Mouse (Mus musculus) kidney, embryonic 16.5 days (tissue): Measurements from ENCODE around the gene Prss16. TPM values are rescaled to one million over a fixed set of nuclear protein-coding genes. Genes with fewer than 3 reads are reported as not detected.

Source experiments
- ATAC-seq: fragments of 200-750 bp; cut with Nextera tagmentation; 2 replicates; pipeline ENCODE4 v1.8.0; 2017; ENCODE audit warnings: moderate TSS enrichment; ENCODE audit not compliant: low FRiP score, low TSS enrichment
- H3K27ac ChIP-seq: fragments of 300-500 bp; sonication (generic); 2 replicates; pipeline ENCODE4 v1.5.1; 2014; ENCODE audit warnings: low read length
- H3K27me3 ChIP-seq: fragments of 300-500 bp; sonication (generic); 2 replicates; pipeline ENCODE4 v1.6.1; 2014; ENCODE audit warnings: low read length, control low read depth, mixed read lengths; ENCODE audit not compliant: insufficient read depth
- H3K36me3 ChIP-seq: fragments of 300-500 bp; sonication (generic); 2 replicates; pipeline ENCODE4 v1.6.1; 2014; ENCODE audit warnings: low read length, control low read depth, mixed read lengths; ENCODE audit not compliant: insufficient read depth
- H3K4me1 ChIP-seq: fragments of 300-500 bp; sonication (generic); 2 replicates; pipeline ENCODE4 v1.6.1; 2014; ENCODE audit warnings: low read length, control low read depth, mixed read lengths; ENCODE audit not compliant: insufficient read depth
- H3K4me2 ChIP-seq: fragments of 300-500 bp; sonication (generic); replicated peaks from 2 replicates; pipeline ENCODE4 v1.6.1; 2014; ENCODE audit warnings: low read depth, low read length
- H3K4me3 ChIP-seq: fragments of 300-500 bp; sonication (generic); 2 replicates; pipeline ENCODE4 v1.5.1; 2014; ENCODE audit warnings: mild to moderate bottlenecking, low read length
- H3K9ac ChIP-seq: fragments of 300-500 bp; sonication (generic); replicated peaks from 2 replicates; pipeline ENCODE4 v1.6.1; 2014; ENCODE audit warnings: low read length
- H3K9me3 ChIP-seq: fragments of 300-500 bp; sonication (generic); 2 replicates; pipeline ENCODE4 v1.6.1; 2016; ENCODE audit warnings: low read length, control low read depth
- WGBS: fragments of 180-500 bp; shearing (Covaris S2); extraction: QIAGEN DNeasy Blood & Tissue Kit; methylation state at CpG from one replicate; pipeline ENCODE4 v1.1.7; 2014; 5-methylcytosine and 5-hydroxymethylcytosine counted together
- polyA plus RNA-seq: library from polyadenylated mRNA; unstranded; fragments of >200 nt; fragmentation: Nextera tagmentation; extraction: Ambion mirVana; gene quantifications from 2 replicates; pipeline ENCODE4 v1.2.1, GENCODE M21; 2015

Gene Prss16
- polyA plus RNA-seq, 1 experiment from 2014 or later = 0.97 TPM

DNA sequence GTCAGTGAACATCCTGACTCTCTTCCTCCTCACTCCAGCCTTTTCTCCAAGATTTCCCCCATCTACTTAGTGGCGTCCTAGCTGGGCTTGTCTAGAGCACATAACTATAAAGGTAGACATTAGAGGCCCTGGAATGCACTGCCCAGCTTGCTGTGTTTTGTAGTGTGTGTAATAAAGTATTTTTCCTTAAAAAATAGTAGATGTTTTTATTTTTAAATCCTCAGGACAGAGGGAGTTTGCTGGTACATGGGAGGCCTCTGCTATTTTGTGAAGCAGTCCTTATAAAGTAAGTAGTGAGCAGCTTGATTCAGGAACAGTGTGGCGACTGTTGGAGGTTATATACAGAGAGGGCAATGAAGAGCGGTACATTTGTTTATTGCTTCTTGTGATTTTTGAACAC lies 835 bp downstream of the Prss16 start:
- no peak overlapping the region for H3K9ac ChIP-seq
- WGBS = 78% methylated on average over 3 of the region's 3 CpGs
- peaks cover 14% of the 10 kb centered on the region for H3K4me1 ChIP-seq
- no peak overlapping the region for H3K27ac ChIP-seq
- no peak overlapping the region for H3K4me2 ChIP-seq
- no peaks in the 10 kb centered on the region for H3K9me3 ChIP-seq
- no peak overlapping the region for H3K4me3 ChIP-seq
- H3K27me3 ChIP-seq = peaks cover 94% of the 10 kb centered on the region
- ATAC-seq = no peak
- H3K36me3 ChIP-seq = no peaks in the 10 kb centered on the region

DNA sequence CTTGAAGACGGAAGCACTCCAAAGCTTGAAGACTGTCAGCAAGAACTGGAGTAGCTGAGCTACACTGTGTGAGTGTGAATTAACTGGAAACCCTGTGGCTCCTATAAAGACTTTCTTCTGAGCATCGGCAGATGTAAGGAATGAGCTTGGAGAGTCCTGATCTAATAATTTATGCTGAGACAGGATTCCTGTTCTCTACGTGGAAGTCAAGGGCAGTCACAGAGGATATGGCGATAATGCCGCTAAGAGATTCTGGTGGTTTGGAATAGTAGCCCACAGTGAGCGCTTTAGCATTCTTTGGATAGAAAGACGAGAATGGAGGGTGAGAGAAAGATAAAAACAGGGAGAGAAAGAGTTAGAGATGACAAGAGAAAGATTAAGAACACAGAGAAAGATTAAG lies 1.7 kb downstream of the Prss16 start:
- Histone ChIP-seq H3K4me3 (no peak overlapping the region), H3K9me3 (no peaks in the 10 kb centered on the region), H3K27me3 (peaks cover 96% of the 10 kb centered on the region), H3K27ac (no peak overlapping the region), H3K36me3 (no peaks in the 10 kb centered on the region), H3K4me2 (no peak overlapping the region), H3K4me1 (peaks cover 14% of the 10 kb centered on the region), H3K9ac (no peak overlapping the region)
- 46% methylated on average over 7 of the region's 7 CpGs for WGBS
- no peak for ATAC-seq

DNA sequence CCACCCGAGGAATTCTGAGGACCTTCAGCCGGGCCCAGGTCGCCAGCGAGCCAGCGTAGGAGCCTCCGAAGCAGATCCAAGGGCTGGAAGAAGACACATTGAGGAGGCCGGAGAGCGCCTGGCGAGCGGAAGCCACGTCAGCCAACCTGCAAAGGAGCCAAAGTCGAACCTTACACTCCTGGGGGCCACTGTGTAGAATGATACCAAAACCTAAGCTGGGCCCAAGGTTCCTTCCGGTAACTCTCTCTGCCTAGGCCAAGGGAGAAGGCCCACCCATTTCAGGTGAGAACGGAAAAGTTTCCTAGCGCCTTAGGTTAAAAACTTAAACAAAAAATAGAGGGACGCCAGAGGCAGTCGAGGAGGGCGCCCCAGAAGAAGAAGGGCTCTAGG lies 2.4 kb downstream of the Prss16 start:
- peak overlapping the region; percentile 64 for H3K4me3 ChIP-seq
- 4% methylated on average over 18 of the region's 18 CpGs for WGBS
- peak overlapping the region; percentile 92 for H3K4me2 ChIP-seq
- no peak overlapping the region for H3K27ac ChIP-seq
- no peaks in the 10 kb centered on the region for H3K36me3 ChIP-seq
- no peak overlapping the region for H3K9ac ChIP-seq
- no peaks in the 10 kb centered on the region for H3K9me3 ChIP-seq
- H3K4me1 ChIP-seq = peaks cover 14% of the 10 kb centered on the region
- peaks cover 96% of the 10 kb centered on the region for H3K27me3 ChIP-seq
- ATAC-seq = no peak

DNA sequence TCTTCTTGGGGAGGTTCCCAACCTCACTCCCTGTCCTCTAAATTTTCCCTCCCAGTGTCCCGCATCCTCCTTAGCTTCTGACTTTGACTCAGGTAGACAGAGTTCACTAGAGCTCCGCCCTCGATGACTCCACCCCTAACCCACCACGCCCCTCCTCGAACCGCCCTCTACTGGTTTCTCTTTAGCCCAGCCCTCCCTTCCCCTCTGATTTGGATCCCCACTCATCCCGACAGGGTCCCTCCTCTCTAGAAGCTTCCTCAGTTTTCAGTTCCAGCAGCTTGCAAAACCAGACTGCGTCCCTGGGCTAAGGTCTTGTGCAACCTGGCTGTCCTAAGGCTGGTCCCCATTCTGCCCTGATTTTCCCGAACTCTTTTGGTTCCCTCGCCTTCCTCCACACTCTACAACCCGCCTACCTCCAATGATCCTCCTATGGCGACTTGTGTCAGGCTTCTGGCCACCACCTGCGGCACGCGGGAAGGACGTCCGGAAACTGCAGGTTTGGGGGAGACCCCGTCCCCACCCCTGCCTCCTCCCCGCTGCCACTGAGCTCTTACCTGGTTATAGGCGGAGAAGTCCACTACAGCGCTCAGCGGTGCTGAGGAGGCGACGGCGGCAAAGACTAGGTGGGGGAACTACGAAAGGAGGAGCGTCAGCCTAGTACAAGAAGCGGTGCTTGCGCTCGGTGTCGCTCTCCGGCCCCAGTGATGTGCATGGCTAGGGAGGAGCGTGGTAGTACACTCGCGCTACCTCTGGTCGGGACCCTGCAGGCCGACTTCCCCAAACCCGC lies 3.0 kb downstream of the Prss16 start:
- peak; percentile 92 for ATAC-seq
- Histone ChIP-seq H3K9ac (peak overlapping the region; percentile 53), H3K9me3 (no peaks in the 10 kb centered on the region), H3K27me3 (peaks cover 98% of the 10 kb centered on the region), H3K4me1 (peaks cover 14% of the 10 kb centered on the region), H3K27ac (no peak overlapping the region), H3K4me3 (peak overlapping the region; percentile 64), H3K4me2 (peak overlapping the region; percentile 92), H3K36me3 (no peaks in the 10 kb centered on the region)
- WGBS = under 1% methylated on average over 38 of the region's 38 CpGs

DNA sequence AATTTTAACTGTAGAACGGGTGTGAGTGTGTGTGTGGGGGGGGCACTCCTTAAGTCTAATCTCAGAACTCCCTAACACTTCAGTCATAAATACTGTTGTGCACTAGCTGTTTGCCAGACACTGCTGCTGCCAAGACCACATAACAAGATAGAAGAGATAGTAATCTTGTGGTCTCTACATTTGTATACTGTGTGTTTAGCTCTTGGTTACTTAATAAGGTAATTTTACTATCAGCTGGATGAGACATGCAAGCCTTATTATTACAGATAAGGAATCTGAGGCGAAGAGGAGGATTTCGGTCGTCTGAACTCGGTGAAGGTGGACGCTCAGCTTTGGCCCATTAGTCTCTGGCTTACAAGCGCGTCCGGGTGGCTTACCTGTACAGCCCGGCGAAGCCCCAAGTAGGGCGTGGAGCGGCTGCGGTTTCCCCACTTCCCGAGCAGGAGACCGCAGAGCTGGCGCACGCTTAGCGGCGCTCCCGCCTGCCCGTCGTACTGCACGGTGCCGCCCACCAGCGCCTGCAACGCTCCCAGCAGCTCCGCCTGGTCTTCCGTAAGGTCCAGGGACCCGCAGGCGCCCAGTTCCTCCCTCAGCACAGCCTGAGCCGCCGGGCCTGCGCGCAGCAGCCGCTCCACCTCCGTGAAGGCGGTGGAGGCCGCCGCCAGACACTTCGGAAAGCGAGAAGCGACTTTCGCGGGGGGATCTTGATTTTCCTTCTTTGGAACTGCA lies 3.8 kb downstream of the Prss16 start:
- peak; percentile 93 for ATAC-seq
- peak overlapping the region; percentile 92 for H3K4me2 ChIP-seq
- no peaks in the 10 kb centered on the region for H3K36me3 ChIP-seq
- H3K27me3 ChIP-seq = peaks cover 100% of the 10 kb centered on the region
- H3K27ac ChIP-seq = no peak overlapping the region
- peak overlapping the region; percentile 64 for H3K4me3 ChIP-seq
- under 1% methylated on average over 45 of the region's 45 CpGs for WGBS
- no peaks in the 10 kb centered on the region for H3K9me3 ChIP-seq
- H3K4me1 ChIP-seq = peaks cover 14% of the 10 kb centered on the region
- H3K9ac ChIP-seq = peak overlapping the region; percentile 53

DNA sequence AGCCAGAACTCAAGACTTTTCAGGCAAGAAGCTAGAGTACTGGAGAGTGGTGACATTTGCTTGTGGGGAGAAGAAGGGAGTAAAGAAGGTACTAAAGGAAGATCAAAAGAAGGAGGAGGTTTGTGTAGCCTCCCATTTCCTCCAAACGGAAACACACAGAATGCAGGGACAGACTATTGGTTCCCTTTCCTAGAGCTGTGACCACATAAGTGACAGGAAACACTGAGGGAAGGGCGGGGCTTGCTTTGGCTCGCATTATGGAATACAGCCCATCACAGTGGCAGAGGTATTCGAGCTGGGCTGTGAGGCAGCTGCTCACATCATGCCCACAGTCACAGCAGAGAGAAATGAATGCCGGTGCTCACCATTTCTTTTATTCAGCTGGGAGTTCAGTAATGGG lies 7.7 kb downstream of the Prss16 start:
- no peak overlapping the region for H3K27ac ChIP-seq
- no peak overlapping the region for H3K4me3 ChIP-seq
- 12% methylated on average over 5 of the region's 5 CpGs for WGBS
- H3K27me3 ChIP-seq = peaks cover 100% of the 10 kb centered on the region
- ATAC-seq = no peak
- H3K9me3 ChIP-seq = no peaks in the 10 kb centered on the region
- H3K4me1 ChIP-seq = peaks cover 13% of the 10 kb centered on the region
- H3K4me2 ChIP-seq = no peak overlapping the region
- H3K36me3 ChIP-seq = no peaks in the 10 kb centered on the region
- H3K9ac ChIP-seq = no peak overlapping the region

DNA sequence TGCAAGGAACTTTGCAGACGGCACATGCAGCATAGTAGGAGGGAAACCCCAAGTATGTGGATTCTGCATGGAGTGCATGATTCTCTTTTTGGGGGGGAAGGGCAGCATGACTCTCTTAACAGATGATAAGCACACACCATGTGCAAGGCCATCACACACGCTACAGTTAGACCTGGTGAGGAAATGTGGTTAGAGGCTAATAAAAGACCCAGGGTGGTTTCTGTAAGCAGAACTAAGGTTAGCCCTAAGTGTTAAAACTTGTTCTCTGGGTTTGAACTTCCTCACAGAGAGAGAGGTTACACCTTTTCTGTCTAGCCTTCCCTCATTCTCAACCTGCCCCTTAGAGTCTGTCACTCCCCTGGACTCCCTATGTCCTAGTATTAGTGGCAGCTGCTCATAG lies 8.2 kb downstream of the Prss16 start:
- H3K9ac ChIP-seq = no peak overlapping the region
- H3K27ac ChIP-seq = no peak overlapping the region
- 52% methylated on average over 2 of the region's 2 CpGs for WGBS
- H3K4me3 ChIP-seq = no peak overlapping the region
- ATAC-seq = no peak
- peaks cover 11% of the 10 kb centered on the region; the same call in 1 of the 2 replicates for H3K4me1 ChIP-seq
- H3K36me3 ChIP-seq = no peaks in the 10 kb centered on the region
- peaks cover 100% of the 10 kb centered on the region for H3K27me3 ChIP-seq
- no peaks in the 10 kb centered on the region for H3K9me3 ChIP-seq
- H3K4me2 ChIP-seq = no peak overlapping the region

DNA sequence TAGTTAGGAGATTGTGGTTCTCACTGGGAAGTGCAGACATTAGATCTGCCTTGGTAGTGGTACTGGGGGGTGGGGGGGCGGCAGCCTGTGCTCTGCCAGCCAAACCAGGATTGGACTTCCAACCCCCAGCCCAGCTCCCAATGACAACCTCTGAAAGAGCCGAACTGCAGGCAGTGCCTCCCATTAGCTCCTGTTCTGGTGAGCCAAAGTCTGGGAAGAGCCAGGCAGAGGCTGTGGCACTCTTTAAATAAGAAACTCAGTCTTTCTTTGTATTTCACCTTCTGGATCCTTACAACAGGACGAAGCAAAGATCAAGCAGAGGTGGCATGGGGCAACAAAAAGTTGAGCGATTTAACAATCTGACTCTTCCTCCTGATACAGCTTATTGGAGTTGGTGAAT lies 10.4 kb downstream of the Prss16 start:
- H3K4me2 ChIP-seq = no peak overlapping the region
- no peak for ATAC-seq
- 27% methylated on average over 4 of the region's 4 CpGs for WGBS
- peaks cover 14% of the 10 kb centered on the region for H3K4me1 ChIP-seq
- no peaks in the 10 kb centered on the region for H3K36me3 ChIP-seq
- H3K27ac ChIP-seq = no peak overlapping the region
- H3K9ac ChIP-seq = no peak overlapping the region
- peaks cover 93% of the 10 kb centered on the region for H3K27me3 ChIP-seq
- H3K4me3 ChIP-seq = no peak overlapping the region
- H3K9me3 ChIP-seq = no peaks in the 10 kb centered on the region

DNA sequence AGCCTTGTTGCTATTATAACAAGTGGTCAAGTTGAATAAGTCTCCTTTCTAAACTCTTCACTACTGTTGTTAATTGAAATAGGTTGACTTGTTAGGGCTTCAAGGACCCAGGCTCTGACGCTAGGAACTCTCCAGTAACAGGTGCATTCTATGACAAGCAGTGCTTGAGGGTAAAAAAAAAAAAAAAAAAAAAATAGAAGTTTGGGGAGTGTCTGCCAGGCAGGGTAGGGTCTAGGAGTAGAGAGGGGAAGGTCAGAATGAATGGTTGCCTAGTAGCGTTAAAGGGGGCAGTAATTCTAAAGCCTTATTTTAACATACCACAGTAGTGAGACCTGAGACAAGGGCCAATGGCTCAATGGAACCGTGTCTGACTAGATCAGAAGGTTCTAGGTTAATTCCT lies 11.1 kb downstream of the Prss16 start:
- WGBS = 18% methylated on average over 3 of the region's 3 CpGs

DNA sequence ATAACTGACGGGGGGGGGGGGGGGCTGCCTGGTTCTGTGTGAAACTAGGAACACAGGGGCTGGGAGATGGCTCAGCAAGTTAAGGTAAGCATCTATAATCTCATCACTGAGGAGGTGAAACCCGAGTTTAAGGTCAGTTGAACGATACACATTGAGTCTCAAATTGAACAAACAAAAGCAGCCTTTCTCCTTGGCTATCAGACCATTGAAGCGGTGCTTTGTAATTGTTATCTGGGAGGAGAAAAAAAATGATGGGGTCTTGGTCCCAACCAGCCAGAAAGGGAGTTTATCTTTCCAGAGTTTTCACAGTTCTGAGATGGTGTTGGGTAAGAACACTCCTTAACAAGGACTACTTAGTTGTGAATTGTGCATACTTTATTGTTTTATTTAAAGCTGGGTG lies 11.7 kb downstream of the Prss16 start:
- H3K4me2 ChIP-seq = no peak overlapping the region

More for the DNA sequence above, 11.1 kb downstream of the Prss16 start:
- Histone ChIP-seq H3K27me3 (peaks cover 91% of the 10 kb centered on the region), H3K4me3 (no peak overlapping the region), H3K36me3 (no peaks in the 10 kb centered on the region), H3K4me2 (no peak overlapping the region), H3K4me1 (peaks cover 14% of the 10 kb centered on the region), H3K9me3 (no peaks in the 10 kb centered on the region), H3K9ac (no peak overlapping the region), H3K27ac (no peak overlapping the region)
- no peak for ATAC-seq

More for the DNA sequence above, 11.7 kb downstream of the Prss16 start:
- peaks cover 88% of the 10 kb centered on the region for H3K27me3 ChIP-seq
- no peak overlapping the region for H3K27ac ChIP-seq
- no peaks in the 10 kb centered on the region for H3K9me3 ChIP-seq
- H3K4me1 ChIP-seq = peaks cover 14% of the 10 kb centered on the region
- no peak overlapping the region for H3K4me3 ChIP-seq
- WGBS = 10% methylated on average over 4 of the region's 4 CpGs
- no peak overlapping the region for H3K9ac ChIP-seq
- no peaks in the 10 kb centered on the region for H3K36me3 ChIP-seq
- ATAC-seq = no peak
